Mouse (Mus musculus): ENCODE data around the gene Slc22a1.

DNA sequence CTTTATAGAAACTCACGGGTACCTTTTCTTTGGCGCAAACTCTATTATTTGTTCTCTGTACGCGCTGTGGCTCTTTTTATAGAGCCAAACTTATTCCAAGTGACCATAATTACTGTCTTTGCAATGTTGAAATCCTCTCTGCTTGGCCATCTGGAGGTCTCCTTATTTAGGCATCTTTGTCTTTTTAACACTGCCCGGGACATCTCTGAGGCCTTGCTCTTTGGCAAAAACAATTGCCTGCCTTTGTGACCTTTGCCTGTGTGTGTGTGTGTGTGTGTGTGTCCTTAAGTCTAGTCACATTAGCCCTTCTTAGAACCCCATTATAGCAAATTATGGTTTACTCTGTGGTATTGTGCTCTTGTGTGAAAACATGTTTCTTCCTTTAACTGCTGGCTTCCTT lies 30.2 kb downstream of the Slc22a1 start:
- TF ChIP-seq CTCF (conservative IDR thresholded peaks at IDR 0.05; ENCODE audit: low read length) (no peak), NANOG (IDR thresholded peaks at IDR 0.05; ENCODE audit: borderline replicate concordance, low read length) (no peak)

Measured in E14TG2a.4 (cell line).